Mouse (Mus musculus): Measurements from ENCODE around the gene Tmed4.

- TF ChIP-seq EP300 (IDR thresholded peaks at IDR 0.05; ENCODE audit: insufficient read depth, low read depth, low read length) (no peak), CTCF (IDR thresholded peaks at IDR 0.05; ENCODE audit: low read depth, low read length) (no peak), POLR2A (IDR thresholded peaks at IDR 0.05; ENCODE audit: insufficient read depth, low read length) (no peak)
These were observed 21.4 kb upstream of the Tmed4 start for GRCm38 (mm10) chr11:6296077-6296476.

Measured in ES-Bruce4 (cell line).